Mouse (Mus musculus): ENCODE results near the gene Dclre1b. TPM values are rescaled to one million over a fixed set of nuclear protein-coding genes. Genes with fewer than 3 reads are reported as not detected.

The Dclre1b gene
- polyA plus RNA-seq, 1 experiment = 7.6 TPM

GRCm38 (mm10) chr3:103777940-103778339, 31.3 kb downstream of the Dclre1b start:
- Histone ChIP-seq H3K79me2 (ENCODE audit: control insufficient read depth, insufficient read depth) (peaks cover 88% of the 10 kb centered on the region), H3K36me3 (ENCODE audit: control insufficient read depth, insufficient read depth) (peaks cover 32% of the 10 kb centered on the region), H3K79me3 (ENCODE audit: low read depth) (peaks cover 51% of the 10 kb centered on the region), H3K27me3 (ENCODE audit: control insufficient read depth, insufficient read depth, insufficient read length) (no peaks in the 10 kb centered on the region), H3K4me3 (ENCODE audit: insufficient read depth, poor library complexity, severe bottlenecking) (no peak overlapping the region), H3ac (ENCODE audit: control insufficient read depth, insufficient read length, low read depth) (no peak overlapping the region)
- no peak for TF ChIP-seq CEBPB (IDR thresholded peaks at IDR 0.05; ENCODE audit: low read depth)
- TF ChIP-seq MAX (IDR thresholded peaks at IDR 0.05) = no peak
- TF ChIP-seq MYOG (IDR thresholded peaks at IDR 0.05; ENCODE audit: control insufficient read depth, extremely low read depth, insufficient read length) = no peak
- no peak for TF ChIP-seq FOSL1 (IDR thresholded peaks at IDR 0.05; ENCODE audit: insufficient read depth, low read length, poor library complexity, severe bottlenecking)
- TF ChIP-seq USF1 (IDR thresholded peaks at IDR 0.05; ENCODE audit: low read depth) = no peak

- H3K79me2 ChIP-seq (ENCODE audit: control insufficient read depth, insufficient read depth) = peaks cover 87% of the 10 kb centered on the region
- H3K79me3 ChIP-seq (ENCODE audit: low read depth) = peaks cover 26% of the 10 kb centered on the region
- H3K36me3 ChIP-seq (ENCODE audit: control insufficient read depth, insufficient read depth) = peaks cover 41% of the 10 kb centered on the region
- no peak overlapping the region for H3K4me3 ChIP-seq (ENCODE audit: insufficient read depth, poor library complexity, severe bottlenecking)
- TF ChIP-seq MYOD1 (IDR thresholded peaks at IDR 0.05; ENCODE audit: control insufficient read depth, insufficient read length, low read depth) (no peak), MAX (IDR thresholded peaks at IDR 0.05) (no peak), CEBPB (IDR thresholded peaks at IDR 0.05; ENCODE audit: low read depth) (no peak), CTCF (IDR thresholded peaks at IDR 0.05; ENCODE audit: control insufficient read depth, insufficient read depth, insufficient read length) (no peak), USF1 (IDR thresholded peaks at IDR 0.05; ENCODE audit: low read depth) (no peak), MYOG (IDR thresholded peaks at IDR 0.05; ENCODE audit: control insufficient read depth, extremely low read depth, insufficient read length) (no peak), FOSL1 (IDR thresholded peaks at IDR 0.05; ENCODE audit: insufficient read depth, low read length, poor library complexity, severe bottlenecking) (no peak)
- H3K27me3 ChIP-seq (ENCODE audit: control insufficient read depth, insufficient read depth, insufficient read length) = no peaks in the 10 kb centered on the region
- no peak overlapping the region for H3ac ChIP-seq (ENCODE audit: control insufficient read depth, insufficient read length, low read depth)
Measured at GRCm38 (mm10) chr3:103774009-103774408, 35.2 kb downstream of the Dclre1b start.

DNA sequence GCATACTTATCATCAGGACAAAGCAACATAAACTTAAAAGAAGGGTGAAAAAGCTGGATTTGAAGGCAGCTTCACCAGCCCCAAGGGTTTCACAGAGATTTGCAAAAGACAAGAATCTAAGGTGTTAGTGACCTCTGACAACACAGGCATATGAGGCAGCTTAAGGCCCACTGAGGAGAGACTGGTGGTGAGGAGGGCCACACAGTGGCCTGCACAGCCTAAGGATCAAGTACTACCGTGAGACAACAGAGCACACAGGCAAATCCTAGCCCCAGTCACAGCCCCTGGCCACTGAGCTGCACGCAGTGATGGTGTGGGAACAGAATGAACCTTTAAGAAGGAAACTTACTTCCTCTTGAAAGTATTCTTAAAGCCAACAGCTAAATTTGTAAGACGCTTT, 35.7 kb downstream of the Dclre1b start:
- peaks cover 45% of the 10 kb centered on the region for H3K36me3 ChIP-seq (ENCODE audit: control insufficient read depth, insufficient read depth)
- peaks cover 87% of the 10 kb centered on the region for H3K79me2 ChIP-seq (ENCODE audit: control insufficient read depth, insufficient read depth)
- H3K27me3 ChIP-seq (ENCODE audit: control insufficient read depth, insufficient read depth, insufficient read length) = no peaks in the 10 kb centered on the region
- peaks cover 21% of the 10 kb centered on the region for H3K79me3 ChIP-seq (ENCODE audit: low read depth)
- no peak overlapping the region for H3K4me3 ChIP-seq (ENCODE audit: insufficient read depth, poor library complexity, severe bottlenecking)
- H3ac ChIP-seq (ENCODE audit: control insufficient read depth, insufficient read length, low read depth) = no peak overlapping the region
- TF ChIP-seq FOSL1 (IDR thresholded peaks at IDR 0.05; ENCODE audit: insufficient read depth, low read length, poor library complexity, severe bottlenecking) = no peak

GRCm38 (mm10) chr3:103772846-103773245, 36.4 kb downstream of the Dclre1b start:
- Histone ChIP-seq H3K79me2 (ENCODE audit: control insufficient read depth, insufficient read depth) (peaks cover 83% of the 10 kb centered on the region), H3K79me3 (ENCODE audit: low read depth) (peaks cover 17% of the 10 kb centered on the region), H3K36me3 (ENCODE audit: control insufficient read depth, insufficient read depth) (peaks cover 43% of the 10 kb centered on the region), H3K4me3 (ENCODE audit: insufficient read depth, poor library complexity, severe bottlenecking) (no peak overlapping the region), H3ac (ENCODE audit: control insufficient read depth, insufficient read length, low read depth) (no peak overlapping the region), H3K27me3 (ENCODE audit: control insufficient read depth, insufficient read depth, insufficient read length) (no peaks in the 10 kb centered on the region)
- TF ChIP-seq CEBPB (IDR thresholded peaks at IDR 0.05; ENCODE audit: low read depth) = no peak
- no peak for TF ChIP-seq MYOD1 (IDR thresholded peaks at IDR 0.05; ENCODE audit: control insufficient read depth, insufficient read length, low read depth)
- no peak for TF ChIP-seq CTCF (IDR thresholded peaks at IDR 0.05; ENCODE audit: control insufficient read depth, insufficient read depth, insufficient read length)
- no peak for TF ChIP-seq USF1 (IDR thresholded peaks at IDR 0.05; ENCODE audit: low read depth)
- TF ChIP-seq MYOG (IDR thresholded peaks at IDR 0.05; ENCODE audit: control insufficient read depth, extremely low read depth, insufficient read length) = no peak
- TF ChIP-seq FOSL1 (IDR thresholded peaks at IDR 0.05; ENCODE audit: insufficient read depth, low read length, poor library complexity, severe bottlenecking) = no peak
- TF ChIP-seq MAX (IDR thresholded peaks at IDR 0.05) = no peak

- Histone ChIP-seq H3K79me2 (ENCODE audit: control insufficient read depth, insufficient read depth) (peaks cover 71% of the 10 kb centered on the region), H3ac (ENCODE audit: control insufficient read depth, insufficient read length, low read depth) (no peak overlapping the region), H3K79me3 (ENCODE audit: low read depth) (peaks cover 17% of the 10 kb centered on the region), H3K4me3 (ENCODE audit: insufficient read depth, poor library complexity, severe bottlenecking) (no peak overlapping the region), H3K36me3 (ENCODE audit: control insufficient read depth, insufficient read depth) (peaks cover 37% of the 10 kb centered on the region), H3K27me3 (ENCODE audit: control insufficient read depth, insufficient read depth, insufficient read length) (no peaks in the 10 kb centered on the region)
- TF ChIP-seq FOSL1 (IDR thresholded peaks at IDR 0.05; ENCODE audit: insufficient read depth, low read length, poor library complexity, severe bottlenecking) = no peak
- TF ChIP-seq MAX (IDR thresholded peaks at IDR 0.05) = no peak
- no peak for TF ChIP-seq MYOG (IDR thresholded peaks at IDR 0.05; ENCODE audit: control insufficient read depth, extremely low read depth, insufficient read length)
- TF ChIP-seq USF1 (IDR thresholded peaks at IDR 0.05; ENCODE audit: low read depth) = no peak
- TF ChIP-seq CEBPB (IDR thresholded peaks at IDR 0.05; ENCODE audit: low read depth) = no peak
- TF ChIP-seq CTCF (IDR thresholded peaks at IDR 0.05; ENCODE audit: control insufficient read depth, insufficient read depth, insufficient read length) = no peak
- no peak for TF ChIP-seq MYOD1 (IDR thresholded peaks at IDR 0.05; ENCODE audit: control insufficient read depth, insufficient read length, low read depth)
Measured at GRCm38 (mm10) chr3:103771531-103772130, 37.6 kb downstream of the Dclre1b start.

DNA sequence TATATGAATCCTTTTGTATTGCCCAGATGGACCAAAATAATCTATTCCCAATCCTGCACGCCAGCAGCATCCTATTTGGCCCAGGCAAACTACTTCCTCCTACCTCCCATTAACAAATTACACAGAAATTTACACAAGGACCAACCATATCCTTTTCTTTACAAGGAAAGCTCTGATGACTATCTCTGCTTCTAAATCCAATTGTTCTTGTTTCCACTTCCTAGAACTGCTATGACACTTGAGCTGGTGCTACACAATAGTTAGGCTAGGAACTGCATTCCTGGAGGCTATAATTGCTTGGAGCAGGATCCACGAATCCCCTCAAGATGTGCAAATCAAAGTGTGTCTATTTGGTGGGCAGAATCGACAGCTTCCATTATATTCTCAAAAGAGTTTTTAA, 42.5 kb downstream of the Dclre1b start:
- H3ac ChIP-seq (ENCODE audit: control insufficient read depth, insufficient read length, low read depth) = no peak overlapping the region
- H3K36me3 ChIP-seq (ENCODE audit: control insufficient read depth, insufficient read depth) = peaks cover 58% of the 10 kb centered on the region
- H3K79me3 ChIP-seq (ENCODE audit: low read depth) = peaks cover 11% of the 10 kb centered on the region
- no peak overlapping the region for H3K4me3 ChIP-seq (ENCODE audit: insufficient read depth, poor library complexity, severe bottlenecking)
- TF ChIP-seq FOSL1 (IDR thresholded peaks at IDR 0.05; ENCODE audit: insufficient read depth, low read length, poor library complexity, severe bottlenecking) (no peak), MYOG (IDR thresholded peaks at IDR 0.05; ENCODE audit: control insufficient read depth, extremely low read depth, insufficient read length) (no peak), CTCF (IDR thresholded peaks at IDR 0.05; ENCODE audit: control insufficient read depth, insufficient read depth, insufficient read length) (no peak), USF1 (IDR thresholded peaks at IDR 0.05; ENCODE audit: low read depth) (no peak), CEBPB (IDR thresholded peaks at IDR 0.05; ENCODE audit: low read depth) (no peak), MYOD1 (IDR thresholded peaks at IDR 0.05; ENCODE audit: control insufficient read depth, insufficient read length, low read depth) (no peak), MAX (IDR thresholded peaks at IDR 0.05) (no peak)
- peaks cover 42% of the 10 kb centered on the region for H3K79me2 ChIP-seq (ENCODE audit: control insufficient read depth, insufficient read depth)
- no peaks in the 10 kb centered on the region for H3K27me3 ChIP-seq (ENCODE audit: control insufficient read depth, insufficient read depth, insufficient read length)
